Mouse (Mus musculus) macrophage (primary cell): ENCODE results near the gene Susd4. TPM values are rescaled to one million over a fixed set of nuclear protein-coding genes. Genes with fewer than 3 reads are reported as not detected.

ENCODE experiments used
- H3K27ac ChIP-seq: fragments of 350-480 bp; formaldehyde crosslinking; 2 replicates; pipeline ENCODE4 v1.9.0; 2021
- H3K36me3 ChIP-seq: fragments of 350-480 bp; formaldehyde crosslinking; 2 replicates; pipeline ENCODE4 v1.9.0; 2021; ENCODE audit errors: inconsistent target
- H3K4me3 ChIP-seq: fragments of 350-480 bp; formaldehyde crosslinking; 2 replicates; pipeline ENCODE4 v1.9.0; 2021; ENCODE audit errors: inconsistent target
- H3K79me2 ChIP-seq: fragments of 350-480 bp; formaldehyde crosslinking; 2 replicates; pipeline ENCODE4 v1.9.0; 2021; ENCODE audit errors: inconsistent target
- WGBS: methylation state at CpG from one replicate; pipeline ENCODE4 v1.1.7; 2026; ENCODE audit warnings: inconsistent platforms; ENCODE audit not compliant: missing documents; 5-methylcytosine and 5-hydroxymethylcytosine counted together
- polyA plus RNA-seq: library from polyadenylated mRNA; stranded (reverse); fragments of 250-400 nt; gene quantifications from 3 replicates; pipeline ENCODE4 v1.2.4, GENCODE M21; 2018; ENCODE audit warnings: inconsistent platforms

The Susd4 gene
- polyA plus RNA-seq, 1 experiment from 2014 or later = not detected

GRCm38 (mm10) chr1:182764541-182765281, 1.1 kb downstream of the Susd4 start:
- 13% methylated on average over 27 of the region's 27 CpGs for WGBS
- Histone ChIP-seq H3K27ac (no peak overlapping the region), H3K79me2 (no peaks in the 10 kb centered on the region), H3K36me3 (no peaks in the 10 kb centered on the region), H3K4me3 (no peak overlapping the region)

- H3K36me3 ChIP-seq = no peaks in the 10 kb centered on the region
- no peak overlapping the region for H3K27ac ChIP-seq
- WGBS = 96% methylated on average over 7 of the region's 7 CpGs
- no peak overlapping the region for H3K4me3 ChIP-seq
- H3K79me2 ChIP-seq = no peaks in the 10 kb centered on the region
Measured at GRCm38 (mm10) chr1:182775576-182775975, 11.9 kb downstream of the Susd4 start.

- 66% methylated on average over 10 of the region's 10 CpGs for WGBS
- H3K36me3 ChIP-seq = no peaks in the 10 kb centered on the region
- H3K79me2 ChIP-seq = no peaks in the 10 kb centered on the region
- H3K4me3 ChIP-seq = no peak overlapping the region
- H3K27ac ChIP-seq = no peak overlapping the region
Measured at GRCm38 (mm10) chr1:182776749-182777410, 13.2 kb downstream of the Susd4 start.

- 91% methylated on average over 13 of the region's 13 CpGs for WGBS
- Histone ChIP-seq H3K4me3 (no peak overlapping the region), H3K79me2 (no peaks in the 10 kb centered on the region), H3K27ac (no peak overlapping the region), H3K36me3 (no peaks in the 10 kb centered on the region)
Measured at GRCm38 (mm10) chr1:182778225-182778624, 14.6 kb downstream of the Susd4 start.

GRCm38 (mm10) chr1:182779024-182779520, 15.4 kb downstream of the Susd4 start:
- no peak overlapping the region for H3K27ac ChIP-seq
- 92% methylated on average over 6 of the region's 6 CpGs for WGBS
- H3K4me3 ChIP-seq = no peak overlapping the region
- no peaks in the 10 kb centered on the region for H3K36me3 ChIP-seq
- H3K79me2 ChIP-seq = no peaks in the 10 kb centered on the region

GRCm38 (mm10) chr1:182783774-182784173, 20.1 kb downstream of the Susd4 start:
- Histone ChIP-seq H3K4me3 (no peak overlapping the region), H3K27ac (no peak overlapping the region), H3K79me2 (no peaks in the 10 kb centered on the region), H3K36me3 (no peaks in the 10 kb centered on the region)
- WGBS = 94% methylated on average over 7 of the region's 7 CpGs

- WGBS = 94% methylated on average over 3 of the region's 3 CpGs
- no peaks in the 10 kb centered on the region for H3K79me2 ChIP-seq
- H3K36me3 ChIP-seq = no peaks in the 10 kb centered on the region
- H3K27ac ChIP-seq = no peak overlapping the region
- no peak overlapping the region for H3K4me3 ChIP-seq
Measured at GRCm38 (mm10) chr1:182784784-182785183, 21.1 kb downstream of the Susd4 start.

- Histone ChIP-seq H3K4me3 (no peak overlapping the region), H3K36me3 (no peaks in the 10 kb centered on the region), H3K27ac (no peak overlapping the region), H3K79me2 (no peaks in the 10 kb centered on the region)
- 97% methylated on average over 5 of the region's 5 CpGs for WGBS
Measured at GRCm38 (mm10) chr1:182785504-182785903, 21.8 kb downstream of the Susd4 start.

GRCm38 (mm10) chr1:182787030-182787429, 23.4 kb downstream of the Susd4 start:
- WGBS = 60% methylated on average over 7 of the region's 7 CpGs
- Histone ChIP-seq H3K79me2 (no peaks in the 10 kb centered on the region), H3K36me3 (no peaks in the 10 kb centered on the region), H3K27ac (no peak overlapping the region), H3K4me3 (no peak overlapping the region)

GRCm38 (mm10) chr1:182788896-182789295, 25.2 kb downstream of the Susd4 start:
- H3K79me2 ChIP-seq = no peaks in the 10 kb centered on the region
- no peak overlapping the region for H3K27ac ChIP-seq
- H3K4me3 ChIP-seq = no peak overlapping the region
- WGBS = 94% methylated on average over 6 of the region's 6 CpGs
- no peaks in the 10 kb centered on the region for H3K36me3 ChIP-seq

- Histone ChIP-seq H3K4me3 (no peak overlapping the region), H3K27ac (no peak overlapping the region), H3K36me3 (no peaks in the 10 kb centered on the region), H3K79me2 (no peaks in the 10 kb centered on the region)
- WGBS = 2% methylated on average over 16 of the region's 16 CpGs
Measured at GRCm38 (mm10) chr1:182792521-182793071, 28.9 kb downstream of the Susd4 start.

GRCm38 (mm10) chr1:182794221-182794620, 30.6 kb downstream of the Susd4 start:
- no peaks in the 10 kb centered on the region for H3K36me3 ChIP-seq
- 94% methylated on average over 10 of the region's 10 CpGs for WGBS

GRCm38 (mm10) chr1:182794628-182795027, 31.0 kb downstream of the Susd4 start:
- no peaks in the 10 kb centered on the region for H3K36me3 ChIP-seq
- no peak overlapping the region for H3K4me3 ChIP-seq
- H3K27ac ChIP-seq = no peak overlapping the region
- WGBS = 93% methylated on average over 9 of the region's 9 CpGs
- no peaks in the 10 kb centered on the region for H3K79me2 ChIP-seq

More at GRCm38 (mm10) chr1:182794221-182794620, 30.6 kb downstream of the Susd4 start:
- H3K79me2 ChIP-seq = no peaks in the 10 kb centered on the region
- H3K4me3 ChIP-seq = no peak overlapping the region
- H3K27ac ChIP-seq = no peak overlapping the region

GRCm38 (mm10) chr1:182797048-182797447, 33.4 kb downstream of the Susd4 start:
- Histone ChIP-seq H3K27ac (no peak overlapping the region), H3K79me2 (no peaks in the 10 kb centered on the region), H3K36me3 (no peaks in the 10 kb centered on the region), H3K4me3 (no peak overlapping the region)
- WGBS = 92% methylated on average over 14 of the region's 14 CpGs

GRCm38 (mm10) chr1:182801590-182801989, 37.9 kb downstream of the Susd4 start:
- Histone ChIP-seq H3K4me3 (no peak overlapping the region), H3K27ac (no peak overlapping the region), H3K79me2 (no peaks in the 10 kb centered on the region), H3K36me3 (no peaks in the 10 kb centered on the region)
- 34% methylated on average over 2 of the region's 2 CpGs for WGBS
